Mouse (Mus musculus): ENCODE results near the gene Rbms3.

Rbms3 gene

GRCm38 (mm10) chr9:116649086-116649792, 980.5 kb downstream of the Rbms3 start:
- no peak for DNase-seq (ENCODE audit: low read depth, low spot score)

GRCm38 (mm10) chr9:116644616-116645015, 985.1 kb downstream of the Rbms3 start:
- no peak for DNase-seq (ENCODE audit: low read depth, low spot score)

- DNase-seq (ENCODE audit: low read depth, low spot score) = no peak
These were observed 989.4 kb downstream of the Rbms3 start for GRCm38 (mm10) chr9:116640302-116640679.

- no peak for DNase-seq (ENCODE audit: low read depth, low spot score)
These were observed 990.0 kb downstream of the Rbms3 start for GRCm38 (mm10) chr9:116639597-116640301.

- DNase-seq (ENCODE audit: low read depth, low spot score) = no peak
These were observed 995.9 kb downstream of the Rbms3 start for GRCm38 (mm10) chr9:116633786-116634185.

- no peak for DNase-seq (ENCODE audit: low read depth, low spot score)
These were observed 996.6 kb downstream of the Rbms3 start for GRCm38 (mm10) chr9:116633075-116633474.

- DNase-seq (ENCODE audit: low read depth, low spot score) = no peak
These were observed 997.9 kb downstream of the Rbms3 start for GRCm38 (mm10) chr9:116631816-116632215.

GRCm38 (mm10) chr9:116630805-116631204, 998.9 kb downstream of the Rbms3 start:
- no peak for DNase-seq (ENCODE audit: low read depth, low spot score)

GRCm38 (mm10) chr9:116620434-116620833, 1009.3 kb downstream of the Rbms3 start:
- DNase-seq (ENCODE audit: low read depth, low spot score) = no peak

GRCm38 (mm10) chr9:116618886-116619285, 1010.8 kb downstream of the Rbms3 start:
- no peak for DNase-seq (ENCODE audit: low read depth, low spot score)

- DNase-seq (ENCODE audit: low read depth, low spot score) = no peak
These were observed 1016.4 kb downstream of the Rbms3 start for GRCm38 (mm10) chr9:116613276-116613675.

GRCm38 (mm10) chr9:116596046-116596445, 1033.7 kb downstream of the Rbms3 start:
- no peak for DNase-seq (ENCODE audit: low read depth, low spot score)

- DNase-seq (ENCODE audit: low read depth, low spot score) = no peak
These were observed 1037.2 kb downstream of the Rbms3 start for GRCm38 (mm10) chr9:116592486-116592885.

- DNase-seq (ENCODE audit: low read depth, low spot score) = no peak
These were observed 1038.6 kb downstream of the Rbms3 start for GRCm38 (mm10) chr9:116591071-116591470.

- DNase-seq (ENCODE audit: low read depth, low spot score) = no peak
These were observed 1060.0 kb downstream of the Rbms3 start for GRCm38 (mm10) chr9:116569680-116570079.

- DNase-seq (ENCODE audit: low read depth, low spot score) = no peak
These were observed 1063.0 kb downstream of the Rbms3 start for GRCm38 (mm10) chr9:116566711-116567110.

GRCm38 (mm10) chr9:116557781-116558180, 1071.9 kb downstream of the Rbms3 start:
- DNase-seq (ENCODE audit: low read depth, low spot score) = no peak

GRCm38 (mm10) chr9:116556641-116557040, 1073.1 kb downstream of the Rbms3 start:
- no peak for DNase-seq (ENCODE audit: low read depth, low spot score)

- DNase-seq (ENCODE audit: low read depth, low spot score) = no peak
These were observed 1076.5 kb downstream of the Rbms3 start for GRCm38 (mm10) chr9:116553181-116553580.

- no peak for DNase-seq (ENCODE audit: low read depth, low spot score)
These were observed 1083.6 kb downstream of the Rbms3 start for GRCm38 (mm10) chr9:116546156-116546555.

- DNase-seq (ENCODE audit: low read depth, low spot score) = peak; percentile 18
These were observed 1086.9 kb downstream of the Rbms3 start for GRCm38 (mm10) chr9:116542793-116543192.

- DNase-seq (ENCODE audit: low read depth, low spot score) = no peak
These were observed 1087.7 kb downstream of the Rbms3 start for GRCm38 (mm10) chr9:116541976-116542375.

GRCm38 (mm10) chr9:116535709-116536108, 1094.0 kb downstream of the Rbms3 start:
- DNase-seq (ENCODE audit: low read depth, low spot score) = no peak

All from brain, embryonic 18.5 days (tissue).